Mouse (Mus musculus): ENCODE measurements around the gene Rsl24d1. TPM values are rescaled to one million over a fixed set of nuclear protein-coding genes. Genes with fewer than 3 reads are reported as not detected.

The Rsl24d1 gene
- polyA plus RNA-seq, 1 experiment: 18.8 TPM

Other genes starting within 250 kb of the Rsl24d1 start
- gene Pygo1, start 187.8 kb upstream of the Rsl24d1 start, polyA plus RNA-seq (2012; rRNA removed): 0.76 and 1.1 TPM in 2 replicates
- 1.1 and 1.8 TPM in 2 replicates for gene Dyx1c1, start 154.6 kb upstream of the Rsl24d1 start, polyA plus RNA-seq (2012; rRNA removed)
- gene Gm44503, start 154.6 kb upstream of the Rsl24d1 start, polyA plus RNA-seq (2012; rRNA removed): not detected in 2 replicates
- 25.7 and 31.6 TPM in 2 replicates for gene Ccpg1os, start 128.0 kb upstream of the Rsl24d1 start, polyA plus RNA-seq (2012; rRNA removed)
- gene Ccpg1, start 128.0 kb upstream of the Rsl24d1 start, polyA plus RNA-seq (2012; rRNA removed): 15.2 and 24.0 TPM in 2 replicates
- 8.5 and 12.8 TPM in 2 replicates for gene Pigb, start 73.0 kb upstream of the Rsl24d1 start, polyA plus RNA-seq (2012; rRNA removed)
- 1.9 and 2.8 TPM in 2 replicates for gene Rab27a, start 68.6 kb upstream of the Rsl24d1 start, polyA plus RNA-seq (2012; rRNA removed)
- gene Khdc3, start 11.6 kb upstream of the Rsl24d1 start, polyA plus RNA-seq (2012; rRNA removed): 0.09 TPM in 1 of 2 replicates, not detected in the other
- not detected in 2 replicates for gene Gm20509, start 11.0 kb upstream of the Rsl24d1 start, polyA plus RNA-seq (2012; rRNA removed)